Mouse (Mus musculus) erythroblast, embryonic 14.5 days (primary cell): ENCODE measurements around the gene Tmem51. TPM values are rescaled to one million over a fixed set of nuclear protein-coding genes. Genes with fewer than 3 reads are reported as not detected.
A peak's percentile ranks its signal among the peaks of the same experiment; 100 is the strongest.

Experiments
- H3K27me3 ChIP-seq: 2 replicates; pipeline ENCODE4 v1.6.1; 2012; ENCODE audit warnings: inconsistent platforms; ENCODE audit not compliant: control insufficient read depth
- H3K36me3 ChIP-seq: 2 replicates; pipeline ENCODE4 v1.6.1; 2012; ENCODE audit warnings: mild to moderate bottlenecking, inconsistent platforms; ENCODE audit not compliant: control insufficient read depth
- H3K4me1 ChIP-seq: 2 replicates; pipeline ENCODE4 v1.6.1; 2012; ENCODE audit warnings: inconsistent platforms; ENCODE audit not compliant: control insufficient read depth
- H3K4me3 ChIP-seq: replicated peaks from 2 replicates; pipeline ENCODE3; 2012; ENCODE audit warnings: moderate library complexity, mild to moderate bottlenecking, inconsistent platforms
- H3K9me3 ChIP-seq: 2 replicates; pipeline ENCODE4 v1.6.1; 2012; ENCODE audit warnings: low read length, inconsistent platforms, mixed read lengths; ENCODE audit not compliant: control insufficient read depth
- GATA1 ChIP-seq: IDR thresholded peaks from 2 replicates; pipeline ENCODE4 v1.6.1; 2012; ENCODE audit warnings: low read length, inconsistent platforms, mixed read lengths
- TAL1 ChIP-seq: IDR thresholded peaks from 3 replicates; pipeline ENCODE4 v1.6.1; 2012; ENCODE audit warnings: low read length, inconsistent platforms, mixed read lengths
- polyA plus RNA-seq: library from polyadenylated mRNA; stranded (reverse); fragments of >175 nt; gene quantifications from 2 replicates; pipeline ENCODE4 v1.2.3, GENCODE M21; 2012

Gene Tmem51
- polyA plus RNA-seq, result 0.09 and 0.15 TPM in 2 replicates

GRCm38 (mm10) chr4:142084131-142084899, at the start of gene Tmem51:
Gene Tmem51 (minus strand): TSS chr4:142084304.
- H3K4me3 ChIP-seq, result peak within 1 kb of the TSS; percentile 45
- H3K36me3 ChIP-seq, result no peaks in the 10 kb centered on the region; the same call in 1 of the 2 replicates
- H3K4me1 ChIP-seq, result no peaks in the 10 kb centered on the region; the same call in 1 of the 2 replicates
- H3K9me3 ChIP-seq, result no peaks in the 10 kb centered on the region
- no peak for TF ChIP-seq TAL1
- TF ChIP-seq GATA1, result no peak
- peaks cover 37% of the 10 kb centered on the region for H3K27me3 ChIP-seq

GRCm38 (mm10) chr4:142130162-142130561, 46.1 kb upstream of the Tmem51 start:
- no peaks in the 10 kb centered on the region for H3K27me3 ChIP-seq
- H3K4me3 ChIP-seq, result no peak overlapping the region
- no peaks in the 10 kb centered on the region for H3K4me1 ChIP-seq
- H3K9me3 ChIP-seq, result no peaks in the 10 kb centered on the region
- H3K36me3 ChIP-seq, result no peaks in the 10 kb centered on the region
- TF ChIP-seq TAL1 (no peak), GATA1 (no peak)

GRCm38 (mm10) chr4:142127275-142127788, 43.2 kb upstream of the Tmem51 start:
- H3K9me3 ChIP-seq, result no peaks in the 10 kb centered on the region
- no peak for TF ChIP-seq TAL1
- no peak for TF ChIP-seq GATA1
- H3K4me3 ChIP-seq, result no peak overlapping the region
- no peaks in the 10 kb centered on the region for H3K27me3 ChIP-seq
- H3K4me1 ChIP-seq, result no peaks in the 10 kb centered on the region
- H3K36me3 ChIP-seq, result no peaks in the 10 kb centered on the region

GRCm38 (mm10) chr4:142126641-142127274, 42.7 kb upstream of the Tmem51 start:
- TF ChIP-seq GATA1 (no peak), TAL1 (no peak)
- Histone ChIP-seq H3K27me3 (no peaks in the 10 kb centered on the region), H3K9me3 (no peaks in the 10 kb centered on the region), H3K36me3 (no peaks in the 10 kb centered on the region), H3K4me3 (no peak overlapping the region), H3K4me1 (no peaks in the 10 kb centered on the region)

GRCm38 (mm10) chr4:142121164-142121563, 37.1 kb upstream of the Tmem51 start:
- Histone ChIP-seq H3K9me3 (no peaks in the 10 kb centered on the region), H3K27me3 (no peaks in the 10 kb centered on the region), H3K4me3 (no peak overlapping the region), H3K36me3 (no peaks in the 10 kb centered on the region), H3K4me1 (no peaks in the 10 kb centered on the region)
- TF ChIP-seq TAL1, result no peak
- no peak for TF ChIP-seq GATA1

GRCm38 (mm10) chr4:142118522-142118921, 34.4 kb upstream of the Tmem51 start:
- no peak overlapping the region for H3K4me3 ChIP-seq

GRCm38 (mm10) chr4:142117993-142118392, 33.9 kb upstream of the Tmem51 start:
- Histone ChIP-seq H3K4me3 (no peak overlapping the region), H3K4me1 (no peaks in the 10 kb centered on the region), H3K27me3 (no peaks in the 10 kb centered on the region), H3K36me3 (no peaks in the 10 kb centered on the region), H3K9me3 (no peaks in the 10 kb centered on the region)
- no peak for TF ChIP-seq TAL1

More at GRCm38 (mm10) chr4:142118522-142118921, 34.4 kb upstream of the Tmem51 start:
- H3K36me3 ChIP-seq, result no peaks in the 10 kb centered on the region
- H3K4me1 ChIP-seq, result no peaks in the 10 kb centered on the region
- H3K27me3 ChIP-seq, result no peaks in the 10 kb centered on the region
- TF ChIP-seq GATA1 (no peak), TAL1 (no peak)
- H3K9me3 ChIP-seq, result no peaks in the 10 kb centered on the region

- no peaks in the 10 kb centered on the region for H3K36me3 ChIP-seq
- TF ChIP-seq TAL1 (no peak), GATA1 (no peak)
- H3K4me3 ChIP-seq, result no peak overlapping the region
- H3K27me3 ChIP-seq, result no peaks in the 10 kb centered on the region
- H3K4me1 ChIP-seq, result no peaks in the 10 kb centered on the region
- peaks cover 3% of the 10 kb centered on the region; the same call in 1 of the 2 replicates for H3K9me3 ChIP-seq
Measured at GRCm38 (mm10) chr4:142113306-142113705, 29.2 kb upstream of the Tmem51 start.

- H3K4me3 ChIP-seq, result no peak overlapping the region
- H3K4me1 ChIP-seq, result no peaks in the 10 kb centered on the region
- H3K27me3 ChIP-seq, result no peaks in the 10 kb centered on the region
- no peaks in the 10 kb centered on the region for H3K36me3 ChIP-seq
- peaks cover 4% of the 10 kb centered on the region; the same call in 1 of the 2 replicates for H3K9me3 ChIP-seq
- no peak for TF ChIP-seq TAL1
- TF ChIP-seq GATA1, result no peak
Measured at GRCm38 (mm10) chr4:142103081-142103671, 19.1 kb upstream of the Tmem51 start.
